Mouse (Mus musculus) gastrocnemius, adult 18-20 months (tissue): ENCODE data around the gene Rimkla. TPM values are rescaled to one million over a fixed set of nuclear protein-coding genes. Genes with fewer than 3 reads are reported as not detected.

Experiments
- DNase-seq: peaks from one replicate; pipeline ENCODE4 v3.0.0; 2021; ENCODE audit warnings: low spot score
- total RNA-seq, 2 experiments: library from RNA; stranded (reverse); gene quantifications; 2 replicates each; pipeline ENCODE4 v1.2.3; 2021

Gene Rimkla
- total RNA-seq, 2 experiments from 2014 or later = not detected

DNA sequence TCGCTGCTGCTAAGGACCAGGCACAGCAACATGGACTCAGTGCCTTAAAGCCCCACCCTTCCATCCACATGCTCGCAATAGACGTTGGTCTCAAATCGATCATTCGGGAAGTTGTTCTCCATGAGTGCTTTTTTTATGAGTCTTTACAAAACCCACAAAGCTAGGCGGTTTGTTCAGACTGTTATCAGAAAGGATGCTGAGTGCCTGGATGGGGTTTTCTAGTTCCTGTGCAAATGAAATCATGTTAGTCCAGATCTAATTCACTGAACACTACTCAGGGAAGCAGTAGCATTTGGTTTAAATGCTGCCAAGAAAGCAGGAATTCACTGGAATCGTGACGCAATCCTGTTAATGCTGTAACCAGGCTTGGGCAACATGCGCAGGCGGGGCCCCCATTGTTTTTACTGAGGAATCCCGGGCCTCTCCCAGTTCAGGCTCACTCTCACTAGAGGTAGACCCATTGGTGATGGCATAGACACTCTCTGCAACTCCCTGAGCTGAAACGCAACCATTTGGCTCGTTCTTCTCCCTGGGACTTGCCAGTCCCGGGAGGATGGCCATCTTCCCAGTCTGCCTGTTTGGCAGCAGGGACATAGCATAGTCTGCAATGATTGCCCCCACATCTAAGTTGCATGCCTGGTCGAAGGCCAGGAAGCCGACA lies 24.6 kb downstream of the Rimkla start:
- peak; percentile 18 for DNase-seq

GRCm38 (mm10) chr4:119465841-119466240 lies 26.6 kb downstream of the Rimkla start:
- no peak for DNase-seq

GRCm38 (mm10) chr4:119463756-119464419 lies 28.5 kb downstream of the Rimkla start:
- DNase-seq = no peak

- peak; percentile 73 for DNase-seq
These were observed 29.3 kb downstream of the Rimkla start for GRCm38 (mm10) chr4:119462858-119463755.

- no peak for DNase-seq
These were observed 30.0 kb downstream of the Rimkla start for GRCm38 (mm10) chr4:119462457-119462856.

- peak; percentile 26 for DNase-seq
These were observed 31.7 kb downstream of the Rimkla start for GRCm38 (mm10) chr4:119460728-119461141.

GRCm38 (mm10) chr4:119460296-119460695 lies 32.1 kb downstream of the Rimkla start:
- no peak for DNase-seq

- no peak for DNase-seq
These were observed 38.9 kb downstream of the Rimkla start for GRCm38 (mm10) chr4:119453533-119453932.

DNA sequence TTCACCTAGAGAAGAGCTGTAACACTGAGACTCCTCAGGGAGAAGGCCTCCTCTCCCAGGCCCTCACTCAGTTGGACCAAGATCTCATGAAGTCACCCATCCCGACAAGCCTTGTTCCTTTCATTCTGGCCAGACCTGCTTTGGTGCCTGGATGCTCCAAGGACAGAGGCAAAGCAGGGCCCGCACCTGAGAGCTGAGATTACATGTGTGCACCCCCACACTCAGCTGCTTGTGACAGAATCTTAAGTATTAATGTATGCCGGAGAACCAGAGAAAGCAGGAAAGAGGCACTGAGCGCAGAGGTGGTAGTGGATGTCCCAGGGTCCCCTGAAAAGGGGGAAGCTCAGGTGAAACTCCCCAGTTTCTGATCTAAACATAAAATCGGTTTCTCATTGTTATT lies 39.3 kb downstream of the Rimkla start:
- no peak for DNase-seq

DNA sequence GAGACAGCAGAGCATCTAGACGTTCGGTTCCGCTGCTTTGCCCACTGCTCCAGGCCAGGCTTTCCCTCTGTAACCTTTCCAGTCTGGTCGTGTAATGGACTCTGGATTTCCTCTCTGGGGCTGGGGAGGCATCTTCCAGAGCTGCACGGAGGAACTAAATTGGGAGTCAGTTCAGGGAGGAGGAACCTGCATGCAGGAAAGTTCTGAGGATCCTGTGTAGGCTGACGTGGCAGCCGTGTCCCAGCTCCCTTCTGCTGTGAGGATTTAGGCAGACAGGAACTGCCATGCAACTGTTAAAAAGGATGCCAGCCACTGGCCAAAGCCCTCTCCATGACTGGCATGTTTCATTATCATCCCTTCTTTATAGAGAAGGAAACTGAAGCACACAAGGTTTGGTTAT lies 42.0 kb downstream of the Rimkla start:
- no peak for DNase-seq

DNA sequence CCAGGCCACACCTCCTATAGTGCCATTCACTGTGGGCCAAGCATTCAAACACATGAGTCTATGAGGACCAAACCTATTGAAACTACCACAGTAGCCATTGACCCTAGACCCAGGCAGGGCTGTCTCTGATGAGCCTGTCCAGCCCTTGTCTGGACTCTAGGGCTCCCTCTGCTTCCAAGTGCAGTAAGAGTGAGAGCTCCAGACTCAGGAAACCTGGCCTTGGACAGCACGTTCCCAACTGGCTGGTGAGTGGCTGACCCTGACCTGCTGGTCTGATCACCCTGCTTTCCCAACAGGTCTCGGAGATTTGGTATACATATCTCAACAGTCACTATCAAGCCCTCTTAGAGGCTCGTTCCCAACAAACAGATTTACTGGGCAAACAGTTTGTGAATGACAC lies 44.6 kb downstream of the Rimkla start:
- DNase-seq = no peak

DNA sequence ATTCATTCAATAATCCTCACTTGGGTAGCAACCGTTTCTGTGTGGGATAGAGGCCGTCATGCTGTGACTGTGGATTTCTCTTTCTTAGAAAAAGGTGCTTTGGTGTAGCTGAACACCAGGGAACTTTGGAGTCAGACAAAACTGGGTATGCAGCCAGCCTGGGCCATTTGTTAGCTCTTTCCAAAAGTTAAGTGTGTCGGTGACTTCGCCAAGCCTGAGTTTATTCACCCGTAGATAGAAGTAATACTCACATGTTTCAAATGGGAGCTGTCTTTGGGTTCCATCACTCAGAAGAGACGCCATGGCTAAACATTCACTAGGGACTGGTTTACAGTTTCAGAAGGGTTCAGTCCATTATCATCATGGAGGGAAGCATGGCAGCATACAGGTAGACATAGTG lies 45.2 kb downstream of the Rimkla start:
- no peak for DNase-seq

GRCm38 (mm10) chr4:119442539-119442938 lies 49.9 kb downstream of the Rimkla start:
- DNase-seq = no peak

- DNase-seq = no peak
These were observed 50.6 kb downstream of the Rimkla start for GRCm38 (mm10) chr4:119441836-119442235.

- no peak for DNase-seq
These were observed 54.5 kb downstream of the Rimkla start for GRCm38 (mm10) chr4:119437936-119438335.

DNA sequence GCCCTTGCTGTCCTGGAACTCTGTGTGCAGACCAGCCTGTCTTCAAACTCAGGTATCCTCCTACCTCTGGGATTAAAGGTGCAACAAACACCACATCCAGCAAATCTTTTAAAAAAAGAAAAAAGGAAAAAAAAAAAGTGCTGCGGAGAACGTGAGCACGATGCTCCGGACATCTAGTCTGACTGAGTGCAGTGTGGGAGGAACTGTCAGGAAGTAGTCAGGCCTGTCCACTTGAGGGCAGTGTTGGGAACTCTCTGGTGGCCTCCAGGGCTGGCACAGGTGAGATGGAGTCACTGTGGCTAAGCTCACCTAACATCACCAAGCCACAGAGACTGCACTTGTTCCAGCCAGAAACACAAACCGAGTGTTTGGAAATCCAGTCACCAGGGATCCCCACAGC lies 61.8 kb downstream of the Rimkla start:
- DNase-seq = peak; percentile 44

- DNase-seq = no peak
These were observed 64.7 kb downstream of the Rimkla start for GRCm38 (mm10) chr4:119427680-119428079.

DNA sequence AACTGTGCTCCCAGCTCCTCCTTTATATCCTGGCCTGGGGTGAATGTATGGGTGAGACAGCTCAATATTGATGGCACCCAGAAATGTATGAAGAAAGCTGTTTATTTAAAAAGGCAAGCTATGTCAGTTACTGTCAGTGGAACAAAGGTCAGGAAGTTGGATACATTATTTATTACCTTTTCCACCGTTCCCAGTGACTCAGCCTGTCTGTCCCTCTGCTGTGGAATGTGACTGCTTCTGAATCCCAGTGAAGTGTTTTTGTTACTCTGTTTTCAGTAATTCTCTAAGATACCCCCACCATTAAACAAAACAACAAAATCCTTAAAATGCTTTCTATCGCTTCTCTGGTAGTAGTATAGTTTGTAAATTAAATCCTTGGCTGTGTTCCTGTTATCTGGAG lies 66.8 kb downstream of the Rimkla start:
- DNase-seq = no peak

GRCm38 (mm10) chr4:119425077-119425476 lies 67.4 kb downstream of the Rimkla start:
- DNase-seq = no peak

DNA sequence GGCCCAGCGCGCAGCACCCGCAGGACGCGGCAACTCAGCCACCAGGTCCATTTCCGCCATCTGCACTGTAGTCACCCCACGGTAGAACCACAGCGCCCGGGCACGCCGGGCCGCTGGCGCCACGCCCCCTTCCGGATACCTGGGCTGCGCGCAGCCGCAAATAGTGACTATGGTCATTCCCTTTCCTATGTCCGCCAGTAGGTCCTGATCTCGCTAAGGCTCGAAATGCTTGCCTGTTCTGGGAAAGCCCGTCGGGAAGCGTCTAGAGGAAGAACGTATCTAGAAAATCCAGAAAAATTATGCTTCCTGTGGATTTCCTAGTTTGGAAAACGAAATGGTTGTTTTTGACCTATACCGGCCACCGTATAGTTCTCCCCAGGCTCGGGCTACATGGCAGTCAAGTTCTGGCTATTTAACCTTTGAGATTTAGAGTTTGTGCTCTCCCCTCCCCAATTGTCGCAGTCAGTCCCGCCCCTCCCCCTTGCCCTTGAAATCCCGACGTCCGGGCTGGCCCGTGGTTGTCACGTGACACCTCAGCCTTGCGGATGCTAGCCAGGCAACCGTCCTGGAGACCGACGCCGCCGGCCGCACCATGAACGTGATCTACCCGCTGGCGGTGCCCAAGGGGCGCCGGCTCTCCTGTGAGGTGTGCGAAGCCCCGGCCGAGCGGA lies 70.0 kb downstream of the Rimkla start, which contains the start of the genes Ppcs and Zmynd12:
Ppcs (minus strand) TSS at position 127 of the 671 bp plus-strand sequence.
Zmynd12 (plus strand) TSS at position 521 of the 671 bp plus-strand sequence.
- DNase-seq = peak; percentile 87

DNA sequence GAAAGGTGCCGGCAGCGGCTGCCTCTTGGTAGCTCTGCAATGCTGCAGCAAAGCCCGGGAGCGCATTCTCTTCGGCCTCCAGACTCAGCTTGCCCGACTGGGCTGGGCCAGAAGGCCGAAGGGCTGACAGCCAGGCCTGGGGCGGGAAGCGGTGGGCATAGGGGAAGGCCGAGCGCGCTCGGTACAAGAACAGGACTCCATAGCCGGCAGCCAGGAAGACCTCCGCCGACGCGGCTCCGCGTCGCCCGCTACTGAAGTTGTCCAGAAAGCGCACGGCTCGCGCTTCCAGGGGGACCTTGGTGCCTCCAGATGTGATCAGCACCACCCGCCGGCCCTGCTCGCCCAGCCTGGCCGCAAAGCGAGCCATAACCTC lies 70.5 kb downstream of the Rimkla start:
- peak; percentile 15 for DNase-seq
